Mouse (Mus musculus): Measurements from ENCODE around the gene Nmt1.

DNA sequence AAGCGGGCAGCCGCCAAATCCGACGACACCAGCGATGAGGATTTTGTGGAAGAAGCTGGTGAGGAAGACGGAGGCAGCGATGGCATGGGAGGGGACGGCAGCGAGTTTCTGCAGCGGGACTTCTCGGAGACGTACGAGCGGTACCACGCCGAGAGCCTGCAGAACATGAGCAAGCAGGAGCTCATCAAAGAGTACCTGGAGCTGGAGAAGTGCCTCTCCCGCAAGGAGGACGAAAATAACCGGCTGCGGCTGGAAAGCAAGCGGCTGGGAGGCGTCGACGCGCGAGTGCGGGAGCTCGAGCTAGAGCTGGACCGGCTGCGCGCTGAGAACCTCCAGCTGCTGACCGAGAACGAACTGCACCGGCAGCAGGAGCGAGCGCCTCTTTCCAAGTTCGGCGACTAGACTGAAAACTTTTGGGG, 89.6 kb downstream of the Nmt1 start:
- TF ChIP-seq POLR2A (IDR thresholded peaks at IDR 0.05; ENCODE audit: low read depth, low read length) (no peak), CTCF (IDR thresholded peaks at IDR 0.05; ENCODE audit: borderline replicate concordance, insufficient read depth, low read length) (no peak)

Data from embryonic fibroblast, embryonic 13.5 days (primary cell).